Mouse (Mus musculus) intestine, embryonic 14.5 days (tissue): ENCODE measurements around the gene Pp2d1. TPM values are rescaled to one million over a fixed set of nuclear protein-coding genes. Genes with fewer than 3 reads are reported as not detected.

Experiments
- ATAC-seq: fragments of 200-750 bp; cut with Nextera tagmentation; replicated peaks from 2 replicates; pipeline ENCODE4 v1.8.0; 2017; ENCODE audit warnings: low read depth, moderate number of reproducible peaks, moderate TSS enrichment, moderate library complexity; ENCODE audit not compliant: low FRiP score, low TSS enrichment
- DNase-seq: peaks from one replicate; pipeline ENCODE4 v3.0.0-alpha.2; 2018; ENCODE audit warnings: low spot score
- H3K27ac ChIP-seq: fragments of 300-500 bp; sonication (generic); 2 replicates; pipeline ENCODE4 v1.5.1; 2014; ENCODE audit warnings: low read depth, mild to moderate bottlenecking, control low read depth
- H3K27me3 ChIP-seq: fragments of 300-500 bp; sonication (generic); replicated peaks from 2 replicates; pipeline ENCODE4 v1.6.1; 2014; ENCODE audit warnings: low read length, control low read depth; ENCODE audit not compliant: control insufficient read depth, insufficient read depth
- H3K36me3 ChIP-seq: fragments of 300-500 bp; sonication (generic); 2 replicates; pipeline ENCODE4 v1.6.1; 2014; ENCODE audit warnings: low read length, control low read depth; ENCODE audit not compliant: control insufficient read depth, insufficient read depth
- H3K4me1 ChIP-seq: fragments of 300-500 bp; sonication (generic); replicated peaks from 2 replicates; pipeline ENCODE4 v1.6.1; 2014; ENCODE audit warnings: low read length, control low read depth, mixed read lengths; ENCODE audit not compliant: control insufficient read depth, insufficient read depth
- H3K4me2 ChIP-seq: fragments of 300-500 bp; sonication (generic); 2 replicates; pipeline ENCODE4 v1.6.1; 2014; ENCODE audit warnings: low read length
- H3K4me3 ChIP-seq: fragments of 300-500 bp; sonication (generic); 2 replicates; pipeline ENCODE4 v1.5.1; 2014; ENCODE audit warnings: low read depth, low read length, control low read depth, mixed read lengths
- H3K9ac ChIP-seq: fragments of 300-500 bp; sonication (generic); 2 replicates; pipeline ENCODE4 v1.6.1; 2014; ENCODE audit warnings: mild to moderate bottlenecking, low read length
- H3K9me3 ChIP-seq: fragments of 300-500 bp; sonication (generic); 2 replicates; pipeline ENCODE4 v1.6.1; 2016; ENCODE audit warnings: low read length, control low read depth; ENCODE audit not compliant: control insufficient read depth
- WGBS: fragments of 180-500 bp; shearing (Covaris S2); extraction: QIAGEN DNeasy Blood & Tissue Kit; methylation state at CpG from one replicate; pipeline ENCODE4 v1.1.7; 2014; 5-methylcytosine and 5-hydroxymethylcytosine counted together
- polyA plus RNA-seq: library from polyadenylated mRNA; unstranded; fragments of >200 nt; fragmentation: Nextera tagmentation; extraction: Ambion mirVana; gene quantifications from 2 replicates; pipeline ENCODE4 v1.2.1, GENCODE M21; 2014

The Pp2d1 gene
- polyA plus RNA-seq, 1 experiment from 2014 or later: 0.34 TPM

DNA sequence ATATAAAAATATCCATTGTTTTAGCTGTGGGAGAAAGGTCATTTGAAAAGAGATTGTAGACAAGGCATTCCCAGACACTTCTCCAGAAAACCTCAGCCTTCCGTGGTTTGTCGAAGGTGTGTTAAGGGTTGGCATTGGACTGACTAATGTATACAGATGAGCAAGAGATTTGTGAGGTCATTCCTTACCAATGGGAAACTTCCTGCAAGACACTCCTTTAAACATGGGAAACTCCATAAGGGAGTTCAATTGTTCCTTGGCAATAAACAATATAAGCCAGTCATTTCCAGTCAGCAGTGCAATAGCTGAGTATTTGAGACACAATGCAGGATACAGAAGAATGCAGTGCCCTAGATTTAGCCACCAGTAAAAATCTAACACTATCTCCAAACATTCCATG is 11.2 kb downstream of the Pp2d1 start:
- Histone ChIP-seq H3K9ac (no peak overlapping the region), H3K9me3 (no peaks in the 10 kb centered on the region), H3K36me3 (no peaks in the 10 kb centered on the region), H3K27me3 (no peaks in the 10 kb centered on the region), H3K4me2 (no peak overlapping the region), H3K27ac (no peak overlapping the region), H3K4me1 (no peaks in the 10 kb centered on the region), H3K4me3 (no peak overlapping the region)
- WGBS: 70% methylated on average over 2 of the region's 2 CpGs
- ATAC-seq: no peak
- DNase-seq: no peak

DNA sequence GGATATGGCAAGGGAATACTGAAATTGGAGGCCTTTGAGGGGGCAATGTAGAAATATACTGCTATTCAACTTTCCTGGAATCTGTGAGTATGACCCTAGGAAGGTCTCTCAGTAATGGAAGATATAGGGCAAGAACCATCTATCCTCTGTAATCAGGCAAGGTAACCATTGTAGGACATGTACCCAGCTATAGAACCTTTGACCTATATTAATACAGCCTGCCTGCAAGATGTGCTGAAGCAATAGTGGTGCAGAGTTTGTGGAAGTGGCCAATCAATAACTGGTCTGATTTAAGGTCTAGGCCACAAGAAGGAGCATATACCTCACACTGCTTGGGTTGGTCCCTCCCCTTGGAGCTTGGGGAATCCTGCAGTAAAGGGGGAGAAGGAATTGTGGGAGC is 18.7 kb downstream of the Pp2d1 start:
- H3K4me3 ChIP-seq: no peak overlapping the region
- no peak for DNase-seq
- no peaks in the 10 kb centered on the region for H3K27me3 ChIP-seq
- ATAC-seq: no peak
- no peaks in the 10 kb centered on the region for H3K4me1 ChIP-seq
- H3K4me2 ChIP-seq: no peak overlapping the region
- no peaks in the 10 kb centered on the region for H3K9me3 ChIP-seq
- no peaks in the 10 kb centered on the region for H3K36me3 ChIP-seq
- H3K27ac ChIP-seq: no peak overlapping the region
- no peak overlapping the region for H3K9ac ChIP-seq

GRCm38 (mm10) chr17:53519364-53519763 is 19.9 kb downstream of the Pp2d1 start:
- Histone ChIP-seq H3K36me3 (no peaks in the 10 kb centered on the region), H3K4me1 (no peaks in the 10 kb centered on the region), H3K4me2 (no peak overlapping the region), H3K27me3 (no peaks in the 10 kb centered on the region), H3K9me3 (no peaks in the 10 kb centered on the region), H3K27ac (no peak overlapping the region), H3K4me3 (no peak overlapping the region), H3K9ac (no peak overlapping the region)
- DNase-seq (no peak), ATAC-seq (no peak)

GRCm38 (mm10) chr17:53512311-53512951 is 26.8 kb downstream of the Pp2d1 start:
- Histone ChIP-seq H3K9me3 (no peaks in the 10 kb centered on the region), H3K4me3 (no peak overlapping the region), H3K27me3 (no peaks in the 10 kb centered on the region), H3K4me2 (no peak overlapping the region), H3K36me3 (no peaks in the 10 kb centered on the region), H3K9ac (no peak overlapping the region), H3K27ac (no peak overlapping the region), H3K4me1 (no peaks in the 10 kb centered on the region)
- DNase-seq (no peak), ATAC-seq (no peak)
- WGBS: 88% methylated on average over 2 of the region's 2 CpGs

DNA sequence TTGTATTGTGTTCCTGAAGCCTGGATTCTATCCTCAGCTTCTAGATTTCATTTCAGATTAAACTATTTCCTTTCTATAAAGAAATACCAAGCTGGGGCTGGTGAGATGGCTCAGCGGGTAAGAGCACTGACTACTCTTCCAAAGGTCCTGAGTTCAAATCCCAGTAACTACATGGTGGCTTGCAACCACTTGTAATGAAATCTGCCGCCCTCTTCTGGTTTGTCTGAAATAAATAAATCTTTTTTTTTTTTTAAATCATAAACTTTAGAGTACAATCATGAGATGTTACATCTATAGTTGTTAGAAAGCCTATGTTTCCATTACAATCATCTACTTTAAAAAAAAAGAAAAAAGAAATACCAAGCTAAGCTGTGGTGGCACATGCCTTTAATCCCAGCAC is 36.3 kb downstream of the Pp2d1 start:
- WGBS: 80% methylated on average over 2 of the region's 2 CpGs
- DNase-seq (no peak), ATAC-seq (no peak)
- Histone ChIP-seq H3K27me3 (no peaks in the 10 kb centered on the region), H3K4me1 (no peaks in the 10 kb centered on the region), H3K9me3 (no peaks in the 10 kb centered on the region), H3K4me3 (no peak overlapping the region), H3K4me2 (no peak overlapping the region), H3K27ac (no peak overlapping the region), H3K36me3 (peaks cover 69% of the 10 kb centered on the region), H3K9ac (no peak overlapping the region)

DNA sequence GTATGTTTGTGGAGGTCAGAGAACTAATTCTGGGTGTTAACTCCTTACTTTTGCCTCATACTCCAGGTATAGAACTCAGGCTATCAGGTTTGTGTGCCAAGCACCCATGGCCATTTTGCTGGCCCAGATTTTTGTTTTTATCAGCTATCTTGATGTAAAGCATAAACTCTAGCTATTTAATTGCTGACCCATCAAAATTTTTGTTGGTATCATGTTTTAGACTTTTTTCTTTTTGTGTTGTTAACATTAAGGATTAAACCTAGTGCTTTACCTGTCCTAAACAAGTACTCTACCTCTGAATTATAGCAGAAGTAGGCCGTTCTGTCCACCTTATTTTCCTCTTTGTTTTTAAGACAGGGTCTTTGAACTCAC is 50.3 kb downstream of the Pp2d1 start:
- DNase-seq (no peak), ATAC-seq (no peak)
- WGBS: 94% methylated on average over 1 of the region's 1 CpGs
- Histone ChIP-seq H3K9me3 (no peaks in the 10 kb centered on the region), H3K4me2 (no peak overlapping the region), H3K27ac (no peak overlapping the region), H3K4me1 (no peaks in the 10 kb centered on the region), H3K9ac (no peak overlapping the region), H3K4me3 (no peak overlapping the region), H3K36me3 (peaks cover 75% of the 10 kb centered on the region), H3K27me3 (no peaks in the 10 kb centered on the region)

GRCm38 (mm10) chr17:53488291-53489006 is 50.8 kb downstream of the Pp2d1 start:
- no peaks in the 10 kb centered on the region for H3K9me3 ChIP-seq
- H3K27ac ChIP-seq: no peak overlapping the region
- WGBS: 89% methylated on average over 4 of the region's 4 CpGs
- peaks cover 73% of the 10 kb centered on the region for H3K36me3 ChIP-seq
- no peak overlapping the region for H3K4me2 ChIP-seq
- no peak for ATAC-seq
- no peak for DNase-seq
- H3K27me3 ChIP-seq: no peaks in the 10 kb centered on the region
- no peak overlapping the region for H3K9ac ChIP-seq
- H3K4me3 ChIP-seq: no peak overlapping the region
- H3K4me1 ChIP-seq: no peaks in the 10 kb centered on the region

DNA sequence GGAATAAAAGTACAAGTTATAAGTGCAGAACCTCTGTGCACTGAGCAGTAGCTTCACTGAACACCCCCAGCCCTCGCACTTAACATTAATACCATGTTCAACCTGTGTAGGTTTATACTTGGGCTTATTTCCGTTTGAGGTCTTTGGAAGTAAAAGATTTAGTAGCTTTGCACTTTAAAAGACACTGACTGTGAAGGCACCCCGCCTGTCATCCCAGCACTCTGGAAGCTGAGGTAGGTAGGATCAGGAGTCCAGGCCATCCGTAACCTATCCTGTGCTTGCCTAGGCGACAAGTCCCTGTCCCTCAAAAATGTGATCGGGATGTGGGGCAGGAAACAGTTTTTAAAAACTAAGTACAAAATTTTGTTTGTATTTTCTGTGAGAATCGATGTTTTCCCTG is 58.8 kb downstream of the Pp2d1 start:
- 47% methylated on average over 7 of the region's 7 CpGs for WGBS

DNA sequence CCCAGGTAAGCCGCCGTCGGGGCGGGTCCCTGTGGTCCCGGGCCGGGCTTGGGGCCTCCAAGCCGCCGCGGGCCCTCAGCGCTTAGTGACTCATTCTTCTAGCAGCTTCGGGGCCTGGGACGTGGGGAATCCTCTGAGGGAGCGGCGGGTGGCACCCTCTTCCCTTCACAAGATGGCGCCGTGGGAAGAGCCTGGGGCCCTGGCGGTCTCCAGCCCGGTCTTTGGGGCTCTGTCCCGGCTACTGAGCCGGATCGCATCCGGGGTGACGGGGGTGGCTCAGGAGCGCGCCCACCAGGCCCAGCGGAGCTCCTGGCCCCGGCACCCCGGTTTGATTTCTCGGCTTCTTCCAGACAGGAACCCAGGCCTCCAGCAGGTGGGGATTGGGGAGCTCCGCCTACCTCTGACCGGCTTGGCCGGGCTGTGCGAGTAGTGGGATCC is 59.6 kb downstream of the Pp2d1 start:
- Histone ChIP-seq H3K9ac (peak overlapping the region; percentile 95), H3K27ac (peak overlapping the region; percentile 99), H3K4me1 (peaks cover 15% of the 10 kb centered on the region), H3K36me3 (peaks cover 10% of the 10 kb centered on the region), H3K4me3 (peak overlapping the region; percentile 83), H3K4me2 (peak overlapping the region; percentile 90), H3K27me3 (no peaks in the 10 kb centered on the region), H3K9me3 (no peaks in the 10 kb centered on the region)
- ATAC-seq (peak; percentile 57), DNase-seq (peak; percentile 84)
- WGBS: 0% methylated on average over 29 of the region's 33 CpGs

More for the DNA sequence above, 58.8 kb downstream of the Pp2d1 start:
- H3K9ac ChIP-seq: peak overlapping the region; percentile 95
- H3K9me3 ChIP-seq: no peaks in the 10 kb centered on the region
- no peak for DNase-seq
- H3K36me3 ChIP-seq: peaks cover 18% of the 10 kb centered on the region
- no peak overlapping the region for H3K27ac ChIP-seq
- peaks cover 15% of the 10 kb centered on the region for H3K4me1 ChIP-seq
- no peaks in the 10 kb centered on the region for H3K27me3 ChIP-seq
- H3K4me3 ChIP-seq: peak overlapping the region; percentile 83
- H3K4me2 ChIP-seq: peak overlapping the region; percentile 90
- no peak for ATAC-seq
